Mouse (Mus musculus): Measurements from ENCODE around the gene Oasl2.
"Not testable (repeated sequence)": the region's sequence is repeated elsewhere in the genome, so short reads cannot be mapped to it uniquely, and the experiment has no call there.

The Oasl2 gene

DNA sequence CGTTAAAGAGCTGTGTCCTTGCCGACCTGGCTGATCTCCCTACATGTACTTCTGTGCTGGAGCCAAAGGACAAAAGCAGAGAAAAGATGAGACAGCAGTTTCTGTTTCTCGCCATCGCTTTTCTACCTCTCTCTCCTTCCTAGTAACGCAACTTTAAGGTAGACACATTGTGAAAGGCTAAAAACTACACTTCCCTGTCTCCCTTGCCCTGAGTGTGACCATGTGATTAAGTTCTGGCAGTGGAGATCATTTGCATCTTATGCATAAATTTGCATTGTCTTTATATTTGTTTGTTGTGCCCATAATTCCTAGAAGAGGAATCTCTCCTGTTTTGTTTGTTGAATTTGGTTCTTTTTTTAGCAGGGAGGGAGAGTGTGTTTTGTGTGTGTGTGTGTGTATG is 19.1 kb downstream of the Oasl2 start:
- in situ Hi-C loops (cut with MboI): no loop called here

- in situ Hi-C loops (cut with MboI): no loop called here
These were observed 20.0 kb downstream of the Oasl2 start for GRCm38 (mm10) chr5:114916777-114917176.

- in situ Hi-C loops (cut with MboI): not testable (repeated sequence)
These were observed 20.6 kb downstream of the Oasl2 start for GRCm38 (mm10) chr5:114917357-114917756.

DNA sequence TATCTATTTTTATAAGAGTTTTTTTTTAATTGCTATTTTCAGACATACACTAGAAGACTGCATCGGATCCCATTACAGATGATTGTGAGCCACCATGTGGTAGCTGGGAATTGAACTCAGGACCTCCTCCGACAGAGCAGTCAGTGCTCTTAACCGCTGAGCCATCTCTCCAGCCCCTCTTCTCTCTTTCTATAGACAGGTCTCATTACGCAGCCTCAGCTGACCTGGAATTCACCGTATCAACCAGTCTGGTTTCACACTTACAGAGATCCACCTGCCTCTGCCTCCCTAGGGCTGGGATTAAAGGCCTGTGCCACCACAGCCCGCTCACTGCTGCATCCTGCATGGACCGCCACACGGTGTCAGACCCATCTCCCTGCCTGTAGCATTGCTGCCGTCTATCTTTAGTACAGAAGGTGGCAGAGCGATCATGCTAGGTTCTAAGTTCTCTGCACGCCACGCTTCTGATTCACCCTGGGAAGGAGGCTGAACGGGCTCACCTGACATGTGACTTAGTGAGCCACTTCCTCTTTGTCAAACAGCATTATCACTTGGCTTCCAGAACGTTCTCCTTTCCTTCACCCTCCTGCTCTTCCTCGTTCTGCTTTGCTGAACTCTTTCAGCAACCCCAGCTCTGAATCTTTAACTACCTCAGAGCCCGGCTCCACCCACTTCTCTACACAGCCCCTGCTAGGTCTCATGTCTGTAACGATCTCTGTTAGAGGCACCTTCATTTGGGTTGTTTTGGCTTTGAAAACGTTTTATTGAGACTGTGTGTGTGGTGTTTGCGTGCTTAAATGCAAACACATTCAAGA is 25.0 kb downstream of the Oasl2 start:
- in situ Hi-C loops (cut with MboI): no loop called here

DNA sequence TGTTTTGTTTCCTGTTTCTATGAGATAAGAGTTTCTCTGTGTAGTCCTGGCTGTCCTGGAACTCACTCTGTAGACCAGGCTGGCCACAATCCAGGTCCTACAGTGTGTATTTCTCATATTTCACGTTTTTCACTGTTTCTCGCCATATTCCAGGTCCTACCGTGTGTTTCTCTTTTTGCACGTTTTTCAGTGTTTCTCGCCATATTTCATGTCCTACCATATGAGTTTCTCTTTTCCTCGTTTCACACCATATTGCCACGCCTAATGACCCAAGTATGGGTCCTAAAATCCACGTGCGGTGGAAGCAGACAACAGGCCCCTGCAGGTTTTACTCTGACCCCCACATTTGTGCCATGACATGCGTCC is 25.6 kb downstream of the Oasl2 start:
- in situ Hi-C loops (cut with MboI): no loop called here

DNA sequence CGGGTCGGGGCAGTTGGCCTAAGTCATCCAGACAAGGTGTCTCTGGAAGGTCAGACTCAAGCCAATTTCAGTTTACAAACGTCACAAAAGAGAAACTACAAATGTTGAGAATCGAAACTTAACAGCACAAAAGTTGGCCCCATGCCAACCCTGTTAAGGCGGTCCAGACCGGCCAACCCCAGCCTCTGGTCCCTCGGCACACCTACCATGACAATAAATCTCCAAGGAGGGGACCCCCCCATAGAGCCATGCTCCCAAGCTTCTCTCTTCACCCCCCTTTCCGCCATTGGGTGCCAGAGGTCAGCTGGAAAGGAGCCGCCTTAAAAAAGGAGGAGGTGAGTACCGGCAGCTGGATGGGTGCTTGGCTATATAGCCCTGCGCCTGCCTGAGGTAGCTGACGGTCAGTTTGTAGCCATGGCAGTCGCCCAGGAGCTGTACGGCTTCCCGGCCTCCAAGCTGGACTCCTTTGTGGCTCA is 26.3 kb downstream of the Oasl2 start, which contains the start of gene Oasl1:
Gene Oasl1 (plus strand): TSS at position 243 of the 476 bp plus-strand sequence.
- in situ Hi-C loops (cut with MboI): no loop called here

DNA sequence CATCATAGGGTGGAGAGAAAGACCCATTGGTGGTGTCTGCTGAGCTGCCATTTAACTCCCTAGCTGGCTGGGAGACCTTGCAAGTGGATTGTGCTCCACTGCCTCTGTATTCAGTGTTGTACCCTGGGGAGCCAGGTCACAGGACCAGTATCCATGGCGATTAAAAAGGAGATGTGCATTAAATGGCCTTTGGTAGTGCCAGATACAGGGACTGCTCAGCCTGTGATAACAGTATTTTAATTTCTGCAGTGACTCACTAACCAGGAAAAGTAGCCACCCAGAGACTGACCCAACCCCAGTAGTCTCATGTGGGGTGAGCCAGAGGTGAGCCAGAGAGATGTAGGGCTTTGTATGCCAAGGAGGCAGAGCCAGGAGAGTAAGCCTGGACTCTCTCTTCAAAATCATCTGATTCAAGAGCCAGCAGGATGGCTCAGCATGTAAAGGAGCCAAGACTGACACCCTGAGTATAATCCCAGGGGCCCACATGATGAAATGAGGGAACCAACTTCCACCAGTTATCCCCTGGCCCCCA is 29.5 kb downstream of the Oasl2 start:
- in situ Hi-C loops (cut with MboI): no loop called here

DNA sequence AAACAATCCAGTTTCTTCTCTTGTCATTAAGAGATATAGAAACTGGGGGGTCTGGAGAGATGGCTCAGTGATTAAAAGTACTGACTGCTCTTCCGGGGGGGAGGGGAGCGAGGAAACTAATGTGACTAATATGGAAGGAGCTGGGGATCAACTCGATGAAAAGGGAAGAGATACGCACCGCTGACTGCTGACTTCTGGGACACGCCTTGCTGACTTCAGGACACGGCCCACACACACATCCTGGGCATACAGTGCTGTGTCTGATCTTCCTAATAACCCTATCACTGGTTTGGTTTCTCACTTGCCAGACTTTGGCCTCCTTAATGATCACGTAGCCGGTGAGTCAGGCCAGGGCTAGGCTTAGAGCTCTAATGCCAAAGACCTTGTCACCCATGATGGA is 30.0 kb downstream of the Oasl2 start:
- in situ Hi-C loops (cut with MboI): no loop called here

- in situ Hi-C loops (cut with MboI): no loop called here
These were observed 34.9 kb downstream of the Oasl2 start for GRCm38 (mm10) chr5:114931626-114932025.

- in situ Hi-C loops (cut with MboI): no loop called here
These were observed 36.5 kb downstream of the Oasl2 start for GRCm38 (mm10) chr5:114933206-114933605.

GRCm38 (mm10) chr5:114935838-114936237 is 39.1 kb downstream of the Oasl2 start:
- in situ Hi-C loops (cut with MboI): no loop called here

DNA sequence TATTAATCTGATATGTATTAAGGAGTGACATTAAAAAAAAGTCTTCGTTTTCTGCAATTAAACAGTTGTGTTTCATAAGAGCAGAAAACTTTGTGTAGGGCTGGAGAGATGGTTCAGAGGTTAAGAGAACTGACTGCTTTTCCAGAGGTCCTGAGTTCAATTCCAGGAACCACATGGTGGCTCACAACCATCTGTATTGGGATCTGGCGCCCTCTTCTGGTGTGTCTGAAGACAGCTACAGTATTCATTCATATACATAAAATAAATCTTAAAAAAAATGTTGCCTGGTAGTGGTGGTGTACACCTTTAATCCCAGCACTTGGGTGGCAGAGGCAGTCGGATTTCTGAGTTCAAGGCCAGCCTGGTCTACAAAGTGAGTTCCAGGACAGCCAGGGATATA is 44.4 kb downstream of the Oasl2 start:
- in situ Hi-C loops (cut with MboI): not testable (repeated sequence)

DNA sequence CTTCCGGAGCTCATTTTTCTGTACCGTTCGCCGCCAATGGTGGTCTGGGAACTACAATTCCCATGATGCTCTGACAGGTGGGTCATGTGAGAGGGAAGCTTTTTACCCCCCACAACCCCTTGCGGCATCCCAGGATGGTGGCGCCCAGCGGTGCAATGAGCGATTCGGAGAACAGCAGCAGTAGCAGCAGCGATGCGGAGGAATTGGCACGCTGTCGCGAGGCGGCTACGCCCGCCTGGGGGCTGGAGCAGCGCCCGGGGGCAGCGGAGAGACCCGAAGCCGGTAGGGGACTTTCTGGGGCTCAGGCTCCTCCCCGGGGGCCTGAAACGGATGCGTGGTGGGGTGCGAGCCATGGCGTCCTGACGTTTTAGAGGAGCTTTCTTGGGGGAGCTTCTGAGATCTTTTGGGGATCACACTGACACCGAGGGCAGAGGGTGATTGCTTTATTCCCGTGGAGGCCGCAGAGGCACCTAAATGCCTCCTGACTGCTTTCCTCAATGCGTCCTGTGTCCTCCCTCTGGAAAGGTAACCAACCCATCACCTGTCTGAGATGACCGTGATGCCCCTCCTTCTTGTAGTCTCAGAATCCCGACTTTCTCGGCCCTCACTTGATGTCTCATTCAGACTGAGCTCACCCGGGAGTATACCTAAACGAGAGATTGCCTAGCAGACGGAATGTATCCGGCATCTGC is 45.5 kb downstream of the Oasl2 start, which contains the start of gene 2210016L21Rik:
Gene 2210016L21Rik (plus strand): TSS at position 85 of the 692 bp plus-strand sequence.
- in situ Hi-C loops (cut with MboI): no loop called here

GRCm38 (mm10) chr5:114942766-114943130 is 46.0 kb downstream of the Oasl2 start:
- in situ Hi-C loops (cut with MboI): no loop called here

GRCm38 (mm10) chr5:114945072-114945471 is 48.3 kb downstream of the Oasl2 start:
- in situ Hi-C loops (cut with MboI): no loop called here

GRCm38 (mm10) chr5:114948891-114949290 is 52.2 kb downstream of the Oasl2 start:
- in situ Hi-C loops (cut with MboI): no loop called here

DNA sequence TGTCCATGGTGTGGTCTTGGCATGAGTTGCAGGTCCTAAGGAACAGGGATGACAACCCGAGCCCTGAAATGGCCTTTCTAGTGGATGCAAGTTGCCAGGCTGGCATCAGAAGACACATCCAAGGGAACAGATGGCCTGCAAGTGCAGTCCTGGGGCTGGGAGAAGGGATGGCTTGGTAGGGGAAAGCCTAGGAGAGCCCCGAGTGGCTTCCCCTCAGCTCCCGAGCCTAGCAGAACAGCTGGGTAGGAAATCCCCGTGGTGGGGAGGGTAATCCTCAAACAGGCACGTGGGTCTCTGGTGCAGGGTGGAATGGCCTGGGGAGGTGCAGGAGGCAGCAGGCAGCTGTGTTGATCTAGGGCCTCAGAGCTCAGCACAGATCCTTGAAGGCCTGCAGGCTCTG is 52.6 kb downstream of the Oasl2 start:
- in situ Hi-C loops (cut with MboI): no loop called here

DNA sequence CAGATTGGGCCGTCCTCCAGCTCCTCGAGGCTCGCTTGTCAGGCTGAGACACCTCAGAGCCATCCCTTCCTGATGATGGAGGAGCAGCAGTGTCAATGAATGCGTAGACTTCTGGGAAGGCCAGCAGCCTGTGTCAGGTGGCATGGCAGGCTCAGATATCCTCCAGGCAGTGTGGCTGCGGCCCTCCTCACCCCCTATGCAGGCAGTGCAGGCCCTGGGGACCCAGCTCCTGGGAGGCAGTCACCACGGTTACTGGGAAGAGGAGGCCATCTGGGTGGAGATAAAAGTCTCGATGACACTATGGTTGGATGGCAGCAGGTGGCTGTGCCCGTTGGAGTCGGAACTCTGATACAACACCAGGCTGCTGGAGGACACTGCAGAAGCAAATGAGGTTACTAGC is 53.1 kb downstream of the Oasl2 start:
- in situ Hi-C loops (cut with MboI): no loop called here

DNA sequence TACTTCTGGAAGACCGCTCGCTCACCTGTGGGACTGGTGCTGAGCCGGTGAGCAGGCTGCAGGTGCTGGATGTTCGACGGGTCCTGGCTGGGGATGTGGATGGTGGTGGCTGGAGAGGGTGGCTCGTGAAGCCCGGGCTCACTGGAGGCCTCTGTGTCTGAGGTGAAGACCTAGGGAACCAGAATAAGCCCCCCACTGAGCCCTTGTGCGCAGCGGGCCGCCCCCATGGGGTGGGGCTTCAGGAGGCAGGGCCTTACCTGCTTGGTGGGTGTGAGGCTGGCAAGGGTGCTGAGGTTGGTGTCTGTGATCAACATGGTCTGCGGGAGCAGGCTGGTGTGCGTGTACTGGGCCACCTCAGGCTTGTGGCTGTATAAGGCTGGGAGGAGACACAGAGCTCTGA is 53.9 kb downstream of the Oasl2 start:
- in situ Hi-C loops (cut with MboI): no loop called here

DNA sequence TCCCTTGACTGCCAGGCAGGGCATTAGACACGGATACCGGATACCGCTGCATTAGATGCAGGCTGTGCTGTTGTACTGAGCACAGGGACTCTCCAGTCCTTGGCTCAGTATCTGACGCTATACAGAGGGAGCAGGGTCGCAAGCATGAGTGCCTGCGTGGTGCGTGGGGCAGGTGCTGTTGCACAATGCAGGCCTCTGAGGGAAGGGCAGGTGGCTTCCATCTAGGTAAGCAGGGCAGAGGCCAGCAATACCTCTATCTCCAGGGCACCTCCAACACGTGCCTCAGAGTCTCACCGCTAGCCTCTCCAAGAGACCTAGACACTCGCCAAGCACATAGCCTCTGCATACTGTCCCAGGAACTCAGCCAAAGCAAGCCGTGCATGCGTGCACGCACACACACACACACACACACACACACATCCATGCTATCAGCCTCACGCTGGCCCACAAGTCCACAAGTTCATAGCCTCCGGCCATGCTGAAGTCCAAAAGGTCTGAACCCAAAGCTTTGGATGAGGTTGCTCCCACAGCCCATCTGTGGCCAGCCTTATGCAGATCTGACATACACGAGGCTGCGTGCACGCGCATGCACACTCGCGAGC is 54.6 kb downstream of the Oasl2 start:
- in situ Hi-C loops (cut with MboI): no loop called here

DNA sequence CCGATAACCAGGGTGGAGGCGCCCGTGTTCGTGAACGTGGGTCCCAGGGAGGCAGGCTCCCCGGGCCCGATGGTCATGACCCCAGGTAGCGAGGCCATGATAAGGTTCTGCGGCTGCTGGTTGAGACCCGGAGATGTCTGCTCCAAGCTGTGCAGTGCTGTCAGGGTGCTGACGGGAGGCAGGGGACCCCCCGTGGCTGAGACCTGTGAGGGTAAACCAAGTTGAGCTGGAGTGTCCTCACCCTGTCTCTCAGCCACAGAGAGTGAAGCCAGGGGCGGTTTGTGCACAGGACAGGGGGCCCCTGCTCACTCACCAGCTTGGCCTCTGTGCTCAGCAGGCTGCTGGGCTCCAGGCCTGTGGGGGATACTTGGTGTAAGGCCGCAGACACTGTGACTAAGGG is 56.6 kb downstream of the Oasl2 start:
- in situ Hi-C loops (cut with MboI): no loop called here

DNA sequence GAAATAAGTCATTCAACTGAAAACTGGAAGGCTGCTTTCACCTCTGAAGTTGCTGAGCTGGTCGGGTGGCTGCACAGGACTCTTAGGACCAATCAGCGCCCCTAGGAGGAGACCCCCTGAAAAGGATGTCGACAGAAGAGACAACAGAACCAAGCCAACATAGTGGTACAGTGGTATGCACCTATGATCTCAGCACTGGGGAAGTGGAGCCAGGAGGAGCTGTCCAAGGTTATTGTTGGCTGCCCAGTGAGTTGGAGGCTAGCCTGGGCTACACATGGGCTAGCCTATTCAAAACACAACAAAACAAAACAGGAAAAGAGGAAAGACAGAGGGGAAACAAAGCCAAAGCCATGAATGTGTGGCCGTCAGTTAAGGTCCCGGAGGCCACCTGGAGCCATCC is 61.3 kb downstream of the Oasl2 start:
- in situ Hi-C loops (cut with MboI): no loop called here

All from mature B cell (primary cell).